Mouse (Mus musculus) cerebellum, adult 2 months (tissue): ENCODE measurements around the gene Enah. TPM values are rescaled to one million over a fixed set of nuclear protein-coding genes. Genes with fewer than 3 reads are reported as not detected.

Experiments used
- DNase-seq, 2 experiments: peaks; one replicate each; pipeline ENCODE4 v3.0.0; 2021
- H3K27ac ChIP-seq: fragments of 200-500 bp; 2 replicates; pipeline ENCODE4 v1.5.1; 2012; ENCODE audit warnings: low read length, control low read depth, inconsistent platforms; ENCODE audit not compliant: insufficient read depth
- H3K27me3 ChIP-seq: fragments of 200-500 bp; 2 replicates; pipeline ENCODE4 v1.6.1; 2012; ENCODE audit warnings: inconsistent platforms, mild to moderate bottlenecking, low read length, moderate library complexity; ENCODE audit not compliant: control insufficient read depth, insufficient read depth
- H3K4me1 ChIP-seq: fragments of 200-500 bp; 2 replicates; pipeline ENCODE4 v1.6.1; 2011; ENCODE audit warnings: low read length; ENCODE audit not compliant: control insufficient read depth, insufficient read depth
- H3K4me3 ChIP-seq: fragments of 200-500 bp; replicated peaks from 2 replicates; pipeline ENCODE3; 2011; ENCODE audit warnings: mild to moderate bottlenecking, low read depth, low read length, control low read depth; ENCODE audit not compliant: insufficient read depth
- CTCF ChIP-seq: fragments of 200-500 bp; IDR thresholded peaks from 2 replicates; pipeline ENCODE4 v1.5.1; 2011; ENCODE audit warnings: low read depth, mild to moderate bottlenecking, control low read depth, low read length, moderate library complexity, borderline replicate concordance; ENCODE audit not compliant: insufficient read depth
- POLR2A ChIP-seq: fragments of 200-500 bp; IDR thresholded peaks from 2 replicates; pipeline ENCODE4 v1.6.1; 2011; ENCODE audit warnings: low read length, control low read depth, borderline replicate concordance; ENCODE audit not compliant: insufficient read depth
- WGBS: fragments of 180-500 bp; shearing (Covaris S2); methylation state at CpG from one replicate; pipeline ENCODE4 v1.1.7; 2018; 5-methylcytosine and 5-hydroxymethylcytosine counted together
- polyA plus RNA-seq: library from polyadenylated mRNA; depleted of rRNA; stranded (reverse); fragments of >200 nt; gene quantifications from 2 replicates; pipeline ENCODE4 v1.2.3, GENCODE M21; 2012

Enah gene
- polyA plus RNA-seq, 1 experiment: 53.6 TPM

GRCm38 (mm10) chr1:181963351-181963750 is 56.4 kb downstream of the Enah start:
- Histone ChIP-seq H3K4me3 (no peak overlapping the region), H3K27ac (no peak overlapping the region), H3K4me1 (no peaks in the 10 kb centered on the region), H3K27me3 (no peaks in the 10 kb centered on the region)
- TF ChIP-seq CTCF (no peak), POLR2A (no peak)
- DNase-seq: no peak
- WGBS: 94% methylated on average over 4 of the region's 4 CpGs

GRCm38 (mm10) chr1:181960383-181960782 is 59.4 kb downstream of the Enah start:
- TF ChIP-seq CTCF (no peak), POLR2A (no peak)
- no peak overlapping the region for H3K4me3 ChIP-seq
- DNase-seq: no peak
- H3K27me3 ChIP-seq: no peaks in the 10 kb centered on the region
- no peaks in the 10 kb centered on the region for H3K4me1 ChIP-seq
- 91% methylated on average over 3 of the region's 3 CpGs for WGBS
- H3K27ac ChIP-seq: no peak overlapping the region

- TF ChIP-seq POLR2A (no peak), CTCF (no peak)
- no peak for DNase-seq
- no peak overlapping the region for H3K4me3 ChIP-seq
- WGBS: 89% methylated on average over 1 of the region's 1 CpGs
- H3K27ac ChIP-seq: no peak overlapping the region
- H3K27me3 ChIP-seq: no peaks in the 10 kb centered on the region
- no peaks in the 10 kb centered on the region for H3K4me1 ChIP-seq
Measured at GRCm38 (mm10) chr1:181958392-181958791, 61.4 kb downstream of the Enah start.

- no peak for TF ChIP-seq CTCF
- no peak for TF ChIP-seq POLR2A
- no peak for DNase-seq
- Histone ChIP-seq H3K27me3 (no peaks in the 10 kb centered on the region), H3K4me1 (no peaks in the 10 kb centered on the region), H3K27ac (no peak overlapping the region), H3K4me3 (no peak overlapping the region)
- whole genome bisulfite sequencing: 94% methylated on average over 2 of the region's 2 CpGs
Measured at GRCm38 (mm10) chr1:181957736-181958135, 62.1 kb downstream of the Enah start.

GRCm38 (mm10) chr1:181953547-181953946 is 66.2 kb downstream of the Enah start:
- no peaks in the 10 kb centered on the region for H3K27me3 ChIP-seq
- H3K4me1 ChIP-seq: no peaks in the 10 kb centered on the region
- DNase-seq: no peak
- TF ChIP-seq CTCF: no peak
- no peak for TF ChIP-seq POLR2A
- H3K27ac ChIP-seq: no peak overlapping the region
- H3K4me3 ChIP-seq: no peak overlapping the region

- no peaks in the 10 kb centered on the region for H3K4me1 ChIP-seq
- H3K27ac ChIP-seq: no peak overlapping the region
- no peaks in the 10 kb centered on the region for H3K27me3 ChIP-seq
- no peak overlapping the region for H3K4me3 ChIP-seq
- DNase-seq: no peak
- TF ChIP-seq CTCF: no peak
- TF ChIP-seq POLR2A: no peak
- WGBS: 92% methylated on average over 5 of the region's 5 CpGs
Measured at GRCm38 (mm10) chr1:181951266-181951665, 68.5 kb downstream of the Enah start.

GRCm38 (mm10) chr1:181950721-181951120 is 69.1 kb downstream of the Enah start:
- Histone ChIP-seq H3K27ac (no peak overlapping the region), H3K4me1 (no peaks in the 10 kb centered on the region), H3K27me3 (no peaks in the 10 kb centered on the region), H3K4me3 (no peak overlapping the region)
- DNase-seq: no peak
- 97% methylated on average over 9 of the region's 9 CpGs for WGBS
- TF ChIP-seq CTCF: no peak
- TF ChIP-seq POLR2A: no peak

- H3K4me3 ChIP-seq: no peak overlapping the region
- WGBS: 97% methylated on average over 3 of the region's 3 CpGs
- no peaks in the 10 kb centered on the region for H3K4me1 ChIP-seq
- no peak for TF ChIP-seq CTCF
- no peak for TF ChIP-seq POLR2A
- DNase-seq: no peak
- no peak overlapping the region for H3K27ac ChIP-seq
- no peaks in the 10 kb centered on the region for H3K27me3 ChIP-seq
Measured at GRCm38 (mm10) chr1:181948191-181948590, 71.6 kb downstream of the Enah start.

- no peaks in the 10 kb centered on the region for H3K4me1 ChIP-seq
- no peak for TF ChIP-seq CTCF
- TF ChIP-seq POLR2A: no peak
- H3K27me3 ChIP-seq: no peaks in the 10 kb centered on the region
- H3K4me3 ChIP-seq: no peak overlapping the region
- no peak for DNase-seq
- 36% methylated on average over 2 of the region's 2 CpGs for WGBS
- no peak overlapping the region for H3K27ac ChIP-seq
Measured at GRCm38 (mm10) chr1:181937064-181937463, 82.7 kb downstream of the Enah start.
